Mouse (Mus musculus) forebrain, embryonic 14.5 days (tissue): ENCODE measurements at regions not wholly inside any gene's neighbourhood (a gene's known extent, or its start where the extent isn't known, plus 50 kb on each side); places are given as distances from the start of the nearest gene placed in this dataset.
A peak's percentile ranks its signal among the peaks of the same experiment; 100 is the strongest.

Experiments used
- ATAC-seq: fragments of 200-750 bp; cut with Nextera tagmentation; 2 replicates; pipeline ENCODE4 v1.8.0; 2017; ENCODE audit warnings: mild to moderate bottlenecking, moderate library complexity
- DNase-seq: peaks from one replicate; pipeline ENCODE4 v3.0.0-alpha.2; 2015; ENCODE audit warnings: low spot score
- H3K27ac ChIP-seq: fragments of 300-500 bp; sonication (generic); 2 replicates; pipeline ENCODE4 v1.5.1; 2014; ENCODE audit warnings: low read depth, mild to moderate bottlenecking, control low read depth, low read length, moderate library complexity
- H3K27me3 ChIP-seq: fragments of 300-500 bp; sonication (generic); replicated peaks from 2 replicates; pipeline ENCODE4 v1.6.1; 2014; ENCODE audit warnings: low read length, control low read depth, mixed read lengths; ENCODE audit not compliant: control insufficient read depth, insufficient read depth
- H3K36me3 ChIP-seq: fragments of 300-500 bp; sonication (generic); 2 replicates; pipeline ENCODE4 v1.6.1; 2014; ENCODE audit warnings: low read length, control low read depth; ENCODE audit not compliant: control insufficient read depth, insufficient read depth
- H3K4me1 ChIP-seq: fragments of 300-500 bp; sonication (generic); 2 replicates; pipeline ENCODE4 v1.6.1; 2014; ENCODE audit warnings: antibody characterized with exemption, low read length, control low read depth; ENCODE audit not compliant: control insufficient read depth, insufficient read depth
- H3K4me2 ChIP-seq: fragments of 300-500 bp; sonication (generic); 2 replicates; pipeline ENCODE4 v1.6.1; 2014; ENCODE audit warnings: mild to moderate bottlenecking, control low read depth, low read length
- H3K4me3 ChIP-seq: fragments of 300-500 bp; sonication (generic); 2 replicates; pipeline ENCODE4 v1.5.1; 2014; ENCODE audit warnings: low read depth, low read length, control low read depth
- H3K9ac ChIP-seq: fragments of 300-500 bp; sonication (generic); 2 replicates; pipeline ENCODE4 v1.6.1; 2014; ENCODE audit warnings: mild to moderate bottlenecking, low read length, control low read depth, moderate library complexity
- H3K9me3 ChIP-seq: fragments of 300-500 bp; sonication (generic); replicated peaks from 2 replicates; pipeline ENCODE4 v1.6.1; 2016; ENCODE audit warnings: low read length, control low read depth, mixed read lengths; ENCODE audit not compliant: control insufficient read depth
- WGBS: fragments of 180-500 bp; shearing (Covaris S2); extraction: QIAGEN DNeasy Blood & Tissue Kit; methylation state at CpG from one replicate; pipeline ENCODE4 v1.1.7; 2014; 5-methylcytosine and 5-hydroxymethylcytosine counted together

DNA sequence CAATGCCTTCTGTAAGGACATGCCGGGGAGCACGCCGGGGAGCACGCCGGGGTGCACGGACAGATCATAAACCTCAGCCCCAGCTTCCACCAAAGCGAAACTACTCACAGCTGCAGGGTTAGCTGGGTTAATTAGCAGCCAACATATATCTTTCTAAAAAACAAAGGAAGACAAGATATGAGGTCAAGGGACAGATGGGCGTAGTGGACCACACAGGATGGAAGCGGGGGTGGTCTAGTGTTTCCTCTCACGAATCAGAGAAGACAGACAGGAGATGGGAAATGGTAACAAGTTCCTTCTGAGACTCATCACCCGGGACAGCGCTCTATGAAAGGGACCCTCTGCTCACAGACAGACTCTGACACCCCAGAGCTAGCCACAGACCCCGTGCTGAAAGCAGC lies 60.0 kb upstream of the Ajap1 start:
- ATAC-seq (no peak), DNase-seq (no peak)
- Histone ChIP-seq H3K36me3 (no peaks in the 10 kb centered on the region), H3K9me3 (no peaks in the 10 kb centered on the region), H3K27me3 (no peaks in the 10 kb centered on the region), H3K4me1 (no peaks in the 10 kb centered on the region), H3K9ac (no peak overlapping the region), H3K4me2 (no peak overlapping the region), H3K27ac (no peak overlapping the region), H3K4me3 (no peak overlapping the region)
- 84% methylated on average over 13 of the region's 13 CpGs for WGBS

DNA sequence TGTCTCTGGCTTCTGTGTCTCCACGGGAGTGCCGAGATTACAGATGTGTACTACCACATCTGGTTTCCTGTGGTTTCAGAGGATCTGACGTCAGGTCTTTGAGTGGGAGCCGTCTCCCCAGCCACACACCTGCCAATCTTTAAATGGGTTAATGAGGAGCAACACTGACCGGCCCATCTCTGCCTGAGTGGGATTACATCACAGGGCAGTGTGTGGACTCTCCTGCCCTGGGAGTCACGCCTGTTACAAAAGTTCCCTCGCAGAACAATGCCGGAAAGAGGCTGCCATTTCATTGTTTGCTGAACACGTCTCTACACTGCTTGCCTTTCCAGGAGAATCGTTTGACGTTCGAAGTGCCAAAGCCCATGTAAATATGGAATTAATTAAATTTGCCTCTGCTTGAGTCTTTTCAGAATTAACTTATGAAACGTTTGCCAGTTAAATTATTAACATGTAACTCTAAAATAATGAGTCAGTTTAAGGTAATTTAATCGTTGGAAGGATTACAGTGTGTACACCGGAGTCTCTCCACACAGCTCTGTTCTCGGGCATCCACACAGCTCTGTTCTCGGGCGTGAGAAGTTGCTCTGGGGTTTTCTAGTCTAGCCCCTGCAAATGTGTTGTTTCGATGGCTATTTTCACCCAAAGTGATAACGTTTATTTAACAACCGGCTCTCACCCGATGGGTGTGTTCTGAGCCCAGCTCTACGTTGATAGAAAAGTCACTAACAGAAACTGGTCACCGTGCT lies 61.5 kb upstream of the Ajap1 start:
- no peaks in the 10 kb centered on the region for H3K27me3 ChIP-seq
- ATAC-seq (no peak), DNase-seq (no peak)
- no peak overlapping the region for H3K9ac ChIP-seq
- 50% methylated on average over 24 of the region's 24 CpGs for WGBS
- H3K4me2 ChIP-seq: no peak overlapping the region
- no peak overlapping the region for H3K27ac ChIP-seq
- no peak overlapping the region for H3K4me3 ChIP-seq
- no peaks in the 10 kb centered on the region for H3K36me3 ChIP-seq
- H3K4me1 ChIP-seq: no peaks in the 10 kb centered on the region
- no peaks in the 10 kb centered on the region for H3K9me3 ChIP-seq

DNA sequence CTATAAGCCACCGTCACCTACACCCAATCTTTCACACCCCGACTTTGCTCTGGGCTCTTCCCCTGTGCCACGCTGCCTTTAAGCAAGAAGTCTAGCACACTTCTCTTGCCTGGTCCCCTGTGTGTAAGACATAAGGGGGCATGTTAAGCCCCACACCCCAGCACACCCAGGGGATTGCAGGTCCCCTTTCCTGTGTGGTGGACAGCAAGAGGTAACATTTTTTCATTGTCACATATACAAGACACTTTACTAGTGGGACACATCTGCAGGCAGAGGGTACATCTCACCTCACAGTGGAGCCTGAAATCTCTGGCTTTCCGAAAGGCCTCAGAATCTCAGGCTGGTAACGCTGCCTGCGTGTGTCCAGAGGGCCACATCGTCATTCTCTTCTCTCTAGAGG lies 64.1 kb upstream of the Ajap1 start:
- DNase-seq: no peak
- ATAC-seq: no peak

DNA sequence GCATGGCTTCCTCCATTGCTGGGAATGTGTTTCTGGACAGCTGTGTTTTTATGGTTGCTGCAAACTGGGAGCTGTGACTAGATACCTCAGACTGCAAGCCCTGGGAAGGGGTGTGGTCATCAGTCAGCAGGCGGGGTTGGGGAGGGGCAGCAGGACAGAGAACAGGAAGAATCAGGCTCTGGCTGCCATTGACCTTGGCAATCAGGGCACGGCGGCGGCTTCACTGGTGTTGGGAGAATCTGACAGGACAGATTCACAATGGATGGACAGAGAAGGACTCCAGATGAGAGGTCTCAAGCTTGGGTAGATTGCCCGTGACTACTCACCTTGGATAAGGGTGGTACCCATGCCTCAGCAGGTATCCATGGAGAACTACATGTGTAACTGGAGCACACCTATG lies 64.5 kb upstream of the Ajap1 start:
- 89% methylated on average over 5 of the region's 5 CpGs for WGBS
- Histone ChIP-seq H3K27ac (no peak overlapping the region), H3K9ac (no peak overlapping the region), H3K4me3 (no peak overlapping the region), H3K27me3 (no peaks in the 10 kb centered on the region), H3K4me1 (no peaks in the 10 kb centered on the region), H3K36me3 (no peaks in the 10 kb centered on the region), H3K9me3 (0 out of 2 replicates have a peak, but pooled peaks cover 2% of the 10 kb centered on the region), H3K4me2 (no peak overlapping the region)
- ATAC-seq (no peak), DNase-seq (no peak)

More for the DNA sequence above, 64.1 kb upstream of the Ajap1 start:
- Histone ChIP-seq H3K27me3 (no peaks in the 10 kb centered on the region), H3K36me3 (no peaks in the 10 kb centered on the region), H3K9me3 (0 out of 2 replicates have a peak, but pooled peaks cover 2% of the 10 kb centered on the region), H3K9ac (no peak overlapping the region), H3K4me3 (no peak overlapping the region), H3K4me1 (no peaks in the 10 kb centered on the region), H3K27ac (no peak overlapping the region), H3K4me2 (no peak overlapping the region)
- 92% methylated on average over 7 of the region's 7 CpGs for WGBS

DNA sequence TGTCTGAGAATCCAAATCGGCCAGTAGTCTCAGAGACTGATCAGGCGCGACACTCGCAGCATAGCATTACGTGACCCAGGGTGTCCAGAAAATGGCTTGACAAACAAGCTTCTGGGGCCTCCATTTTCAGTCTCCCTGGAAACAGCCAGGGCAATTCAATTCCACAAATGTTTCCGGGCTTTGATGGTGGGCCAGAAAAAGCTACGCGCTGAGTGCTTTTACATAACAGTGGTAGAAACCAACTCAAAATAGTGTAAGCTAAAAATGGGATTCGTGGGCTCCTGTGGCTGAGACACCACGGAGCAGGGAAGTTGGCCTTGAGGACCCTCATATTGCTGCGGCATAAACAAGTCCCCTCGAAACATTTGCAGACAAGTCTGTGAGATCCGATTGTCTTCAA lies 65.3 kb upstream of the Ajap1 start:
- no peak overlapping the region for H3K9ac ChIP-seq
- DNase-seq (peak; percentile 37), ATAC-seq (no peak)
- 0 out of 2 replicates have a peak, but pooled peaks cover 2% of the 10 kb centered on the region for H3K9me3 ChIP-seq
- H3K4me3 ChIP-seq: no peak overlapping the region
- H3K4me2 ChIP-seq: no peak overlapping the region
- H3K27me3 ChIP-seq: no peaks in the 10 kb centered on the region
- H3K36me3 ChIP-seq: no peaks in the 10 kb centered on the region
- H3K4me1 ChIP-seq: no peaks in the 10 kb centered on the region
- 73% methylated on average over 13 of the region's 13 CpGs for WGBS
- no peak overlapping the region for H3K27ac ChIP-seq

DNA sequence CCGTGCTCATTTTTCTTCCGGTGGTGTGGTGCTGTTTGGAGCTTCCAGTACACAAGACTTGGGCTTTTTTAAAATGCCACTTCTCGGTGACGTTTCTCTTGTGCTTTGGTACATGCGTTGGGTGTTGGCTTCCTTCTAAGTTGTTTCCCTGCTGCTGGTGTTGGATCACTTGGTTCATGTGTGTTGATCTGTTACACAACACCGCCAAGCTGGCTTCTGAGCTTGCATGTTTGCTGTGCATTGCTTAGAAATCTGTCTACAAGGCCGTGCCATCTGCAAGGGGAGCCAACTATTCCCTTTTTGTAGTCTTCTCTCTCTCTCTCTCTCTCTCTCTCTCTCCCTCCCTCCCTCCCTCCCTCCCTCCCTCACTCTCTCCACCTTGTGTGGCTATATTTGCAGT lies 68.7 kb upstream of the Ajap1 start:
- 0 out of 2 replicates have a peak, but pooled peaks cover 2% of the 10 kb centered on the region for H3K9me3 ChIP-seq
- no peak overlapping the region for H3K27ac ChIP-seq
- no peak overlapping the region for H3K4me2 ChIP-seq
- H3K4me3 ChIP-seq: no peak overlapping the region
- ATAC-seq: no peak
- H3K9ac ChIP-seq: no peak overlapping the region
- H3K27me3 ChIP-seq: no peaks in the 10 kb centered on the region
- DNase-seq: peak; percentile 37
- H3K36me3 ChIP-seq: no peaks in the 10 kb centered on the region
- no peaks in the 10 kb centered on the region for H3K4me1 ChIP-seq
- WGBS: 91% methylated on average over 7 of the region's 7 CpGs

DNA sequence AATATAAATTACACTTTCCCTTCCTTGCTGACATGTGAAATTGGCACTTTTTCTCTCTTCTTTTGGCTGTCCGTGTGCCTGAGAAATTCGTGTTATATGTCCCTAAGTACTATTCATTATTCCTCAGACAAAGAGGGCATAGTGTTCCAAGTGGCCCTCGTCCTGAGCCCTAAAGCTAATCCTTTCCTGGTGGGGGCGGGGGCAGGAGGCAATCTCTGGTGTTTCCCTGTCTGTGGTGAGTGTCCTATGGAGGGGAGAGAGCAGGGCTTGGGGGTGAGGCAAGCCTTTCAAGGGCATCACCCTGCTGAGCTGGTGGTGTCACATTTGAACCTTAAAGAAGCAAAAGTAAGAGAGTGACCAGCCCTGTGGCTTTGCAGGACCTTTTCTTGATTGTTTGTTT lies 69.9 kb upstream of the Ajap1 start:
- Histone ChIP-seq H3K36me3 (no peaks in the 10 kb centered on the region), H3K4me1 (no peaks in the 10 kb centered on the region), H3K4me2 (no peak overlapping the region), H3K27ac (no peak overlapping the region), H3K9ac (no peak overlapping the region), H3K27me3 (no peaks in the 10 kb centered on the region), H3K4me3 (no peak overlapping the region), H3K9me3 (0 out of 2 replicates have a peak, but pooled peaks cover 2% of the 10 kb centered on the region)
- 4% methylated on average over 4 of the region's 4 CpGs for WGBS
- DNase-seq (no peak), ATAC-seq (no peak)

DNA sequence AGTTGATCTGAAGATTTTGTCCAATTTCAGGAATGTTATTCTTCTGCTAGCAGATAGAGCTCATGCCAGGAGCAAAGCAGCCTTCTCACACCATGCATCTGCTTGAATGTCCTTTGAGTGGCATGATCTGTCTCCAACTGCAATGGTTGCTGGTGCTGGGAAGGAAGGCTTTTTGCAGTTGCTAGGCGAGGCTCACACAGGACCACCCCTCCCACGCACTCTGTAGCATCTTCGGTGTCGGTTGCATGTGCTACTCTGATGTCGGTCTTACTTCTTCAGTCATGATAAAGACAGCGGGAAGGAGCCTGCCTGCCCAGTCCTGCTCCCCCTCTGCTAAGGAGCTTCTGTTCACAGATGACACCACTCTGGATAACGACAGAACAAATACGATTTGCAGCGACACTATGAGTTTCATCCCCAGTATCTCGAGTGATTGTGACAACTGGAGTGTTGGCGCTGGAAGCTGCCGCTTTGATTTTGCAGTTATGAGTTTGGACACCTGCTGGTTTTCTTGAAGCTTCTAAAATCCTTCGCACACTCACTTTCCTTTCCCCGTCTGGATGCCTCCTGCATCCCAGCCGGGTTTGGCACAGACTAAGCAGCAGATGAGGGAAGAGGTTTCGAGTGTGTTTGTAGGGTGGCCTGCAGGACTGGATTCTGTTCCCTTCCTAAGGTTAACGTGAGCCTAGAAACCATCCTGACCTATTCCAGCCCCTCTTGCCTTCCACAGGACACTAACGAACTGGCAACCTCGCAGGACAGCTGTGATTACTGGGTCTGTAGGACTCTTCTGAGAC lies 75.4 kb upstream of the Ajap1 start:
- DNase-seq: peak; percentile 19
- ATAC-seq: no peak
- Histone ChIP-seq H3K4me1 (no peaks in the 10 kb centered on the region), H3K4me3 (no peak overlapping the region), H3K27ac (no peak overlapping the region), H3K4me2 (no peak overlapping the region), H3K9ac (no peak overlapping the region), H3K36me3 (no peaks in the 10 kb centered on the region), H3K27me3 (no peaks in the 10 kb centered on the region), H3K9me3 (no peaks in the 10 kb centered on the region)
- 77% methylated on average over 19 of the region's 19 CpGs for WGBS

DNA sequence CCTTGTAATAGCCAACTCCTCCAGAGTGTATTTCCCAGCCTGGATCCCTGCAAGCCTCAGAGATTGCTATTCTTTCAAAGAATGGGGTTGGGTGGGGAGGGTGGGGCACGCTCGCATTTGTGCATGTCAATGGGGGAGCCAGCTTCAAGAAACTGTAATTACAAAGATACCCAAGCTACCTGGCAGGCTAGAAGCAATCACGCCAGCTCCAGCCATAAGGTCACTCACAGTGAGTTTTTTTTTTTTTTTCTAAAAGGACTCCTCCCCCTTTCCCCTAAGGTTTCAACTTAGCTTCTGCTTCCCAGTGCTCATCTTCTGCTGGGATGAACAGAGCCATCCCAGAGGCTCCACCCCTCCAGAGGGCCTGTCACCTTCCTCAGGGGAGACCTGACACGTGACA lies 77.0 kb upstream of the Ajap1 start:
- Histone ChIP-seq H3K36me3 (no peaks in the 10 kb centered on the region), H3K9me3 (no peaks in the 10 kb centered on the region), H3K4me2 (no peak overlapping the region), H3K9ac (no peak overlapping the region), H3K4me3 (no peak overlapping the region), H3K27me3 (no peaks in the 10 kb centered on the region), H3K4me1 (no peaks in the 10 kb centered on the region), H3K27ac (no peak overlapping the region)
- no peak for ATAC-seq
- 72% methylated on average over 4 of the region's 4 CpGs for WGBS
- DNase-seq: no peak
